Mouse (Mus musculus) CH12F3 (cell line): ENCODE measurements at regions not wholly inside any gene's neighbourhood (a gene's known extent, or its start where the extent isn't known, plus 50 kb on each side); places are given as distances from the start of the nearest gene placed in this dataset.

ENCODE experiments used
- in situ Hi-C: fragments of 300-500 bp; cut with MboI; formaldehyde crosslinking; loops from 2 replicates; pipeline ENCODE4 v1.14.3; 2020; ENCODE audit warnings: low sequenced_read_pairs

GRCm38 (mm10) chr2:146565693-146566092 is 53.5 kb upstream of the Ralgapa2 start:
- in situ Hi-C loops = no loop called here

GRCm38 (mm10) chr2:146568171-146568842 is 56.2 kb upstream of the Ralgapa2 start:
- in situ Hi-C loops = no loop called here

- in situ Hi-C loops = no loop called here
Observed at GRCm38 (mm10) chr2:146571036-146571435, 58.9 kb upstream of the Ralgapa2 start.

GRCm38 (mm10) chr2:146571857-146572256 is 59.7 kb upstream of the Ralgapa2 start:
- in situ Hi-C loops = no loop called here

GRCm38 (mm10) chr2:146575610-146576297 is 63.6 kb upstream of the Ralgapa2 start:
- in situ Hi-C loops = no loop called here

- in situ Hi-C loops = no loop called here
Observed at GRCm38 (mm10) chr2:146576298-146576905, 64.3 kb upstream of the Ralgapa2 start.

GRCm38 (mm10) chr2:146577096-146577495 is 65.0 kb upstream of the Ralgapa2 start:
- in situ Hi-C loops = no loop called here

GRCm38 (mm10) chr2:146581220-146581619 is 69.1 kb upstream of the Ralgapa2 start:
- in situ Hi-C loops = no loop called here

GRCm38 (mm10) chr2:146583807-146584388 is 71.8 kb upstream of the Ralgapa2 start:
- in situ Hi-C loops = no loop called here

- in situ Hi-C loops = no loop called here
Observed at GRCm38 (mm10) chr2:146586381-146586780, 74.2 kb upstream of the Ralgapa2 start.

- in situ Hi-C loops = no loop called here
Observed at GRCm38 (mm10) chr2:146586981-146587380, 74.8 kb upstream of the Ralgapa2 start.

- in situ Hi-C loops = no loop called here
Observed at GRCm38 (mm10) chr2:146589860-146590259, 77.7 kb upstream of the Ralgapa2 start.

GRCm38 (mm10) chr2:146593291-146593690 is 81.1 kb upstream of the Ralgapa2 start:
- in situ Hi-C loops = no loop called here

- in situ Hi-C loops = no loop called here
Observed at GRCm38 (mm10) chr2:146594212-146594611, 82.1 kb upstream of the Ralgapa2 start.

GRCm38 (mm10) chr2:146595673-146596072 is 83.5 kb upstream of the Ralgapa2 start:
- in situ Hi-C loops = no loop called here

- in situ Hi-C loops = loop anchor here (25.0 kb wide), 1 partner anchor 144 kb away; no protein-coding TSS in a partner anchor
Observed at GRCm38 (mm10) chr2:146606170-146606569, 94.0 kb upstream of the Ralgapa2 start.

- in situ Hi-C loops = loop anchor here (10.0 to 25.0 kb wide), 2 partner anchors 149 to 344 kb away; no protein-coding TSS in a partner anchor
Observed at GRCm38 (mm10) chr2:146610896-146611295, 98.8 kb upstream of the Ralgapa2 start.

- in situ Hi-C loops = loop anchor here (10.0 to 25.0 kb wide), 2 partner anchors 150 to 343 kb away; no protein-coding TSS in a partner anchor
Observed at GRCm38 (mm10) chr2:146611886-146612521, 99.9 kb upstream of the Ralgapa2 start.

GRCm38 (mm10) chr2:146612522-146613288 is 100.6 kb upstream of the Ralgapa2 start:
- in situ Hi-C loops = loop anchor here (10.0 to 25.0 kb wide), 2 partner anchors 150 to 342 kb away; no protein-coding TSS in a partner anchor

GRCm38 (mm10) chr2:146621167-146621566 is 109.0 kb upstream of the Ralgapa2 start:
- in situ Hi-C loops = loop anchor here (25.0 kb wide), 1 partner anchor 159 kb away; no protein-coding TSS in a partner anchor
